Mouse (Mus musculus): ENCODE measurements around the gene Slc47a1. TPM values are rescaled to one million over a fixed set of nuclear protein-coding genes. Genes with fewer than 3 reads are reported as not detected.
"Not testable (repeated sequence)": the region's sequence is repeated elsewhere in the genome, so short reads cannot be mapped to it uniquely, and the experiment has no call there.

The Slc47a1 gene
- total RNA-seq (2014; fragmentation: Nextera tagmentation), result not detected in 2 replicates
- 0.11 TPM in 1 of 2 replicates, not detected in the other for total RNA-seq (2017)
- polyA plus RNA-seq (2012), result not detected in 2 replicates

DNA sequence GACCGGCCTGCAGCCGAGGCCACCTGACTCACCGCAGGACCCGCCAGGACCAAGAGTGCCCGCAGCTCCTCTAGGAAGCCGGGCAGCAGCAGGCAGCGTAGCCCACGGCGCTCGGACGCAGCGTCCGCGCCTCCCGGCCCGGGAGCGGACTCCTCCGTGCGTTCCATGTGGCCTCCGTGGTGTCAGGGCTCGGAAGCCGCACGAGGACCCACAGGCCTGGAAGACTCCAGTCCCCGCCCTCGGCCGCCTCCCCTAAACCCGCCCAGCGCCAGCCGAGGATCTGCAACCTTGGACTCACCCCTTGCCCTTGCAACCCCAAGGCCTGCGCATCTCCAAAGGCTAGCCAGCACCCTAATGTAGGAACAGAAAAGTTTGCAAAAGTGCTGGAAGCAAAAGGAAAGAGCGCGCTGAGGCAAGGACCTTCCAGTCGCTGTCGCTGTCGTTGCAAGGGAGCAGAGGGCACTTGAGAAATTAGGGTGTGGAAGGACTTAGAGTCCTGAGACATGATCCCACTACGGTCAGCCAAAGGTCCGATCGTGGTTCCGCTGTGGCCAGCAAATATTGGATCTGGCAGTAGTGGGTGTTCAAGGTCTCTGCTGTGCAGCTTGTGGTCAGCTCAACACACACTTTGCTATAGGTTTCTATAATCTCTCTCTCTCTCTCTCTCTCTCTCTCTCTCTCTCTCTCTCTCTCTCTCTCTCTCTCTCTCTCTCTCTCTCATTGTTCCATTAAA is at the start of gene Slc47a1:
TSS of gene Slc47a1 (minus strand) at position 465 of the 733 bp plus-strand sequence.
- no peak for TF ChIP-seq POLR2AphosphoS5 (IDR thresholded peaks at IDR 0.05; ENCODE audit: insufficient replicate concordance, low read depth, low read length)
- no peak for TF ChIP-seq GATA2 (IDR thresholded peaks at IDR 0.05; ENCODE audit: borderline replicate concordance, low read depth, low read length)
- no peak for TF ChIP-seq GATA1 (IDR thresholded peaks at IDR 0.05; ENCODE audit: borderline replicate concordance, low read length)
- TF ChIP-seq TAL1 (conservative IDR thresholded peaks at IDR 0.05; ENCODE audit: low read depth, low read length), result no peak
- TF ChIP-seq CTCF (IDR thresholded peaks at IDR 0.05; ENCODE audit: low read depth, low read length), result no peak
- H3K27me3 ChIP-seq (ENCODE audit: insufficient read depth, low read length), result peaks cover 8% of the 10 kb centered on the region
- DNase-seq (ENCODE audit: low spot score) (no peak), ATAC-seq (ENCODE audit: extremely low read depth, insufficient number of reproducible peaks, low FRiP score, poor library complexity, severe bottlenecking) (no peak)
- H3K4me1 ChIP-seq (ENCODE audit: insufficient read depth, low read depth, low read length), result no peaks in the 10 kb centered on the region
- H3K9me3 ChIP-seq (replicated peaks), result no peaks in the 10 kb centered on the region
- no peaks in the 10 kb centered on the region for H3K36me3 ChIP-seq (replicated peaks)
- H3K4me3 ChIP-seq (ENCODE audit: low read depth, low read length), result no peak within 1 kb of the TSS

- DNase-seq (ENCODE audit: low spot score) (no peak), ATAC-seq (ENCODE audit: extremely low read depth, insufficient number of reproducible peaks, low FRiP score, poor library complexity, severe bottlenecking) (no peak)
- H3K36me3 ChIP-seq (replicated peaks), result no peaks in the 10 kb centered on the region
- peaks cover 3% of the 10 kb centered on the region for H3K27me3 ChIP-seq (ENCODE audit: insufficient read depth, low read length)
- TF ChIP-seq TAL1 (conservative IDR thresholded peaks at IDR 0.05; ENCODE audit: low read depth, low read length) (no peak), CTCF (IDR thresholded peaks at IDR 0.05; ENCODE audit: low read depth, low read length) (no peak), POLR2AphosphoS5 (IDR thresholded peaks at IDR 0.05; ENCODE audit: insufficient replicate concordance, low read depth, low read length) (no peak), GATA1 (IDR thresholded peaks at IDR 0.05; ENCODE audit: borderline replicate concordance, low read length) (no peak), GATA2 (IDR thresholded peaks at IDR 0.05; ENCODE audit: borderline replicate concordance, low read depth, low read length) (no peak)
- no peak overlapping the region for H3K4me3 ChIP-seq (ENCODE audit: low read depth, low read length)
- no peaks in the 10 kb centered on the region for H3K9me3 ChIP-seq (replicated peaks)
- no peaks in the 10 kb centered on the region for H3K4me1 ChIP-seq (ENCODE audit: insufficient read depth, low read depth, low read length)
Observed at GRCm38 (mm10) chr11:61419253-61419652, 41.1 kb upstream of the Slc47a1 start.

DNA sequence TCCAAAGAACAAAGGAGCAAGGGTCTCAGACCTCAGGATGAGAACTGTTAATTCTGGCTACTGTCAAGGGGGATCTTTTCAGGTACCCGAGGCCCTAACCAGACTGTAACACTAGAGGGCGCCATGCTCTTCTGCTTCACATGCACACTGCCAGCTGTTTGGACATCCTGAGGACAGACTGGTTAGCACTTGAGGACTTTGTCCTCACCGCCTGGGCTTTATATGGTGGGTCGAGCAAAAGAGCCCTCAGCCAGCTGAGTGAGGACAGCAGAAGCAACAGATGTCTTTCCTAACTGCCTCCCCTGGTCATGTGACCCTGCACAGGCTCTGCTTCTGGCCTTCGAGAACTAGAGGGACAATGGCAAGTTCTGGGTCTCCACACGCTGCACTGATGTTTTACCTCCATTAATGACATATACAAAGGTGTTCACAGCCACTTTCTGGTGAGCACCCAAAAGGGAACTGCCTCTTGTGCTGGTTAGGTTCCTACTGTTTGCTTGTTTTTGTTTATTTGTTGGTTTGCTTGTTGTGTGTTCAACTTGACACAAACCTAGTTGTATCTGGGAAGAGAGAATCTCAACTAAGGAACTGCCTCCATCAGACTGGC is 39.9 kb upstream of the Slc47a1 start:
- no peaks in the 10 kb centered on the region for H3K9me3 ChIP-seq (replicated peaks)
- no peak for TF ChIP-seq GATA1 (IDR thresholded peaks at IDR 0.05; ENCODE audit: borderline replicate concordance, low read length)
- peak; percentile 85 for TF ChIP-seq CTCF (IDR thresholded peaks at IDR 0.05; ENCODE audit: low read depth, low read length)
- H3K4me3 ChIP-seq (ENCODE audit: low read depth, low read length), result no peak overlapping the region
- ATAC-seq (ENCODE audit: extremely low read depth, insufficient number of reproducible peaks, low FRiP score, poor library complexity, severe bottlenecking), result no peak
- H3K27me3 ChIP-seq (ENCODE audit: insufficient read depth, low read length), result peaks cover 3% of the 10 kb centered on the region
- no peaks in the 10 kb centered on the region for H3K36me3 ChIP-seq (replicated peaks)
- DNase-seq (ENCODE audit: low spot score), result peak; percentile 44
- no peaks in the 10 kb centered on the region for H3K4me1 ChIP-seq (ENCODE audit: insufficient read depth, low read depth, low read length)

DNA sequence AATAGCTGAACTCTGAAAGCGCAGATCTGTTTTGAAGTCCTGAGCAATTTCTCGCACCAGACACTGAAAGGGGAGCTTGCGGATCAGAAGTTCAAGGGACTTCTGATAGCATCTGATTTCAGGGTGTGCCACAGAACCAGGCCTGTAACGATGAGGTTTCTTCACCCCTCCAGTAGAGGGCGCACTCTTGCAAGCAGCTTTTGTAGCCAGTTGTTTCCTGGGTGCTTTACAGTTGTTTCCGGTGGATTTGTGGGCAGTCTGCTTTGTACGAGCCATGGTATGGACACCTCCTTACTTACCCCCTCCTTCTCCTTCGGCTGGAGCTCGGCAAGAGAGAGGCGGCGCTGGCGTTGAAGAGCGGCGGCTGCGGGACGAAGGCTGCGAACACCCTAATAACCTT is 38.4 kb upstream of the Slc47a1 start:
- H3K4me1 ChIP-seq (ENCODE audit: insufficient read depth, low read depth, low read length); H3K9me3 ChIP-seq (replicated peaks); ATAC-seq (ENCODE audit: extremely low read depth, insufficient number of reproducible peaks, low FRiP score, poor library complexity, severe bottlenecking); H3K36me3 ChIP-seq (replicated peaks); H3K4me3 ChIP-seq (ENCODE audit: low read depth, low read length); H3K27me3 ChIP-seq (ENCODE audit: insufficient read depth, low read length); DNase-seq (ENCODE audit: low spot score): not testable (repeated sequence)
- peak; percentile 42; the same call in 1 of the 2 replicates for TF ChIP-seq CTCF (IDR thresholded peaks at IDR 0.05; ENCODE audit: low read depth, low read length)

GRCm38 (mm10) chr11:61415444-61415843 is 37.3 kb upstream of the Slc47a1 start:
- DNase-seq (ENCODE audit: low spot score), result no peak
- Histone ChIP-seq H3K9me3 (replicated peaks) (no peaks in the 10 kb centered on the region), H3K27me3 (ENCODE audit: insufficient read depth, low read length) (peaks cover 9% of the 10 kb centered on the region), H3K36me3 (replicated peaks) (no peaks in the 10 kb centered on the region), H3K4me3 (ENCODE audit: low read depth, low read length) (no peak overlapping the region), H3K4me1 (ENCODE audit: insufficient read depth, low read depth, low read length) (no peaks in the 10 kb centered on the region)
- TF ChIP-seq TAL1 (conservative IDR thresholded peaks at IDR 0.05; ENCODE audit: low read depth, low read length), result no peak
- ATAC-seq (ENCODE audit: extremely low read depth, insufficient number of reproducible peaks, low FRiP score, poor library complexity, severe bottlenecking), result no peak

DNA sequence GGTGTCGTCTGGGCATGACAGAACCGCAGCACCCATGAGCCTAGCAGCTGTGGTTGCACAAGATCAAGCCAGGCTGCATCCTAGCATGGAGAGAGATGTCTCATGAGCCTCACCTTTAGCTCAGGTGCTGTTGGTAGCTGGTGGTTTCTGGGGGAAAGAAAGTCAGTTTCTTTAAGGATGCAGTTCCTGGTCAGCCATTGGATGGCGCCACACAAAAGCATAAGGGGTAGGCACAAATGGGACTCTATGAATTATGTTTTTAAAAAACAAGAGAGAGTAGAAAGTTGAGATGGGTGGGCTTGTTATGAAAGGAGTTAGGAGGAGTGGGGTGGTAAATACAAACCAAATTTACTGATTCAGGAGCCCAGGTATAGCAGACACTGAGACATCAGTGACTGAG is 36.4 kb upstream of the Slc47a1 start:
- no peak for ATAC-seq (ENCODE audit: extremely low read depth, insufficient number of reproducible peaks, low FRiP score, poor library complexity, severe bottlenecking)
- Histone ChIP-seq H3K36me3 (replicated peaks) (no peaks in the 10 kb centered on the region), H3K4me3 (ENCODE audit: low read depth, low read length) (no peak overlapping the region), H3K27me3 (ENCODE audit: insufficient read depth, low read length) (peaks cover 13% of the 10 kb centered on the region), H3K9me3 (replicated peaks) (no peaks in the 10 kb centered on the region), H3K4me1 (ENCODE audit: insufficient read depth, low read depth, low read length) (no peaks in the 10 kb centered on the region)
- no peak for DNase-seq (ENCODE audit: low spot score)
- TF ChIP-seq GATA1 (IDR thresholded peaks at IDR 0.05; ENCODE audit: borderline replicate concordance, low read length) (no peak), CTCF (IDR thresholded peaks at IDR 0.05; ENCODE audit: low read depth, low read length) (no peak), POLR2AphosphoS5 (IDR thresholded peaks at IDR 0.05; ENCODE audit: insufficient replicate concordance, low read depth, low read length) (no peak), TAL1 (conservative IDR thresholded peaks at IDR 0.05; ENCODE audit: low read depth, low read length) (no peak), GATA2 (IDR thresholded peaks at IDR 0.05; ENCODE audit: borderline replicate concordance, low read depth, low read length) (no peak)
